Mouse (Mus musculus) neural tube, embryonic 13.5 days (tissue): ENCODE data around the gene Nrcam. TPM values are rescaled to one million over a fixed set of nuclear protein-coding genes. Genes with fewer than 3 reads are reported as not detected.

Source experiments
- ATAC-seq: fragments of 200-750 bp; cut with Nextera tagmentation; 2 replicates; pipeline ENCODE4 v1.8.0; 2017; ENCODE audit warnings: low read depth, mild to moderate bottlenecking, moderate TSS enrichment, moderate library complexity
- H3K27ac ChIP-seq: fragments of 300-500 bp; sonication (generic); replicated peaks from 2 replicates; pipeline ENCODE4 v1.5.1; 2015; ENCODE audit warnings: moderate library complexity, mild to moderate bottlenecking, inconsistent platforms
- H3K27me3 ChIP-seq: fragments of 300-500 bp; sonication (generic); 2 replicates; pipeline ENCODE4 v1.6.1; 2015; ENCODE audit warnings: mild to moderate bottlenecking, inconsistent platforms
- H3K36me3 ChIP-seq: fragments of 300-500 bp; sonication (generic); 2 replicates; pipeline ENCODE4 v1.6.1; 2015; ENCODE audit warnings: mild to moderate bottlenecking, inconsistent platforms
- H3K4me1 ChIP-seq: fragments of 300-500 bp; sonication (generic); replicated peaks from 2 replicates; pipeline ENCODE4 v1.6.1; 2015; ENCODE audit warnings: inconsistent platforms
- H3K4me2 ChIP-seq: fragments of 300-500 bp; sonication (generic); 2 replicates; pipeline ENCODE4 v1.6.1; 2015; ENCODE audit warnings: inconsistent platforms, mild to moderate bottlenecking, moderate library complexity
- H3K4me3 ChIP-seq: fragments of 300-500 bp; sonication (generic); 2 replicates; pipeline ENCODE4 v1.5.1; 2015; ENCODE audit warnings: mild to moderate bottlenecking, inconsistent platforms
- H3K9ac ChIP-seq: fragments of 300-500 bp; sonication (generic); 2 replicates; pipeline ENCODE4 v1.6.1; 2015; ENCODE audit warnings: moderate library complexity, mild to moderate bottlenecking, inconsistent platforms
- H3K9me3 ChIP-seq: fragments of 300-500 bp; sonication (generic); 2 replicates; pipeline ENCODE4 v1.6.1; 2016; ENCODE audit warnings: inconsistent platforms
- WGBS: fragments of 180-500 bp; shearing (Covaris S2); methylation state at CpG from one replicate; pipeline ENCODE4 v1.1.7; 2015; 5-methylcytosine and 5-hydroxymethylcytosine counted together
- polyA plus RNA-seq: library from polyadenylated mRNA; unstranded; fragments of >200 nt; fragmentation: Nextera tagmentation; extraction: Ambion mirVana; gene quantifications from 2 replicates; pipeline ENCODE4 v1.2.1, GENCODE M21; 2015

Gene Nrcam
- polyA plus RNA-seq, 1 experiment from 2014 or later = 110 TPM

DNA sequence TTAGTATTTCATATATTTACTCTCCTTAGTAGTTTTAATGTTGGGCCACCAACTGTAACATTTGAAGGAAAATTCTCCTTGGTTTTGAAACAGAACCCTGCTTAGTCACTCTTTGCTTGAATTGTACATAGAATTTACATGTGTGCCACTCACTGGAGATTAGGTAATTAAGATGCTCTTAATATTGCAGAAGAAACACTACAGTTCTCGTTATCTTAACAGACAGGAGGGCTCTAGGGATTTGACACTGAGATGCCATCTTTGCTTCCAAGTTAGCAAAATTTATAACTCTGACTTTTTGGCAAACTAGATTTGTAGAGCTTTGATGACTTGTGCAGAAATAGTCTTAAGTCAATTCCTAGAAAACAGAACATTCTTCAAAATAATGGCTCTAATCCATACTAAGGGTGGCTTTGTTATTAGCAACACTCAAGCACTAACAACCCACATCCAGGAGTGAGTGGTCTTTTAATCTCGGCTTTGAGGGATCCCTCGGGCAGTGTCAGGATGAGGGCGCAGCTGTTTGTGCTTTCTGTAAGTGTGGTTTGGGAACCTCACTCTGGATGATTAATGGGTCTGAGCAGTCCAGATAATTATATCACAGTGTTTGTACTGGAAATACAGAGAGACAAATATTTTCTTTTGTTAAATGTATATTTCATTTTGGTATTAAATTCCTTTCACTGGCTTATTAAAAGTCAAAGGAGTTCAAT is 93.6 kb downstream of the Nrcam start:
- H3K9me3 ChIP-seq = no peaks in the 10 kb centered on the region
- no peak overlapping the region for H3K9ac ChIP-seq
- no peaks in the 10 kb centered on the region for H3K36me3 ChIP-seq
- H3K27ac ChIP-seq = no peak overlapping the region
- 22% methylated on average over 4 of the region's 4 CpGs for WGBS
- H3K4me2 ChIP-seq = no peak overlapping the region
- peak; percentile 90 for ATAC-seq
- peaks cover 21% of the 10 kb centered on the region for H3K4me1 ChIP-seq
- no peaks in the 10 kb centered on the region for H3K27me3 ChIP-seq
- no peak overlapping the region for H3K4me3 ChIP-seq

GRCm38 (mm10) chr12:44422867-44423255 is 94.2 kb downstream of the Nrcam start:
- Histone ChIP-seq H3K4me1 (peaks cover 21% of the 10 kb centered on the region), H3K4me3 (no peak overlapping the region), H3K9me3 (no peaks in the 10 kb centered on the region), H3K4me2 (no peak overlapping the region), H3K36me3 (no peaks in the 10 kb centered on the region), H3K9ac (no peak overlapping the region), H3K27me3 (no peaks in the 10 kb centered on the region), H3K27ac (peak overlapping the region; percentile 15; the same call in 1 of the 2 replicates)
- 60% methylated on average over 4 of the region's 4 CpGs for WGBS
- no peak for ATAC-seq

GRCm38 (mm10) chr12:44424011-44424410 is 95.3 kb downstream of the Nrcam start:
- Histone ChIP-seq H3K27me3 (no peaks in the 10 kb centered on the region), H3K4me3 (no peak overlapping the region), H3K4me2 (no peak overlapping the region), H3K9me3 (no peaks in the 10 kb centered on the region), H3K27ac (no peak overlapping the region), H3K4me1 (peaks cover 21% of the 10 kb centered on the region), H3K9ac (no peak overlapping the region), H3K36me3 (no peaks in the 10 kb centered on the region)
- WGBS = 85% methylated on average over 3 of the region's 3 CpGs
- no peak for ATAC-seq

DNA sequence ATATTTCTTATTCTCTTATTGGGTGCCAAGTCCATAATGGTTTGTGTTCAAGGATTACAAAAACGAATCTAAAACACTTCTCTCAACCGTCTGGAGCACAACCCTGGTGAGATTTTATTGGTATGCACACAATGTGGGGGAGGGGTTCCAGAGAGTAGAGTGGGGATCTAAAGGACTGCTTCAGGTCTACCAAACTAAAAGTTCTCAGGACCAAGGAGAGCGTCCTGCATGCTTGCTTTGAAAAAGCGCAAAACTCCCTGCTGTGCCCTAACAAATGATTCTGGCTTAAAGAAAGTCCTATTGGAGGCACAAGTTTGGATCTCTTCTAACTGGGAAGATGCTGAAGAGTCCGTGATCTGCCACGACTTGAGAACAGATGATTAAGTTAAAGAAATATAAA is 96.4 kb downstream of the Nrcam start:
- ATAC-seq = no peak
- no peaks in the 10 kb centered on the region for H3K27me3 ChIP-seq
- WGBS = 11% methylated on average over 6 of the region's 6 CpGs
- H3K4me1 ChIP-seq = peaks cover 23% of the 10 kb centered on the region
- no peak overlapping the region for H3K4me3 ChIP-seq
- H3K36me3 ChIP-seq = no peaks in the 10 kb centered on the region
- H3K9ac ChIP-seq = no peak overlapping the region
- no peak overlapping the region for H3K4me2 ChIP-seq
- H3K9me3 ChIP-seq = no peaks in the 10 kb centered on the region
- H3K27ac ChIP-seq = no peak overlapping the region

DNA sequence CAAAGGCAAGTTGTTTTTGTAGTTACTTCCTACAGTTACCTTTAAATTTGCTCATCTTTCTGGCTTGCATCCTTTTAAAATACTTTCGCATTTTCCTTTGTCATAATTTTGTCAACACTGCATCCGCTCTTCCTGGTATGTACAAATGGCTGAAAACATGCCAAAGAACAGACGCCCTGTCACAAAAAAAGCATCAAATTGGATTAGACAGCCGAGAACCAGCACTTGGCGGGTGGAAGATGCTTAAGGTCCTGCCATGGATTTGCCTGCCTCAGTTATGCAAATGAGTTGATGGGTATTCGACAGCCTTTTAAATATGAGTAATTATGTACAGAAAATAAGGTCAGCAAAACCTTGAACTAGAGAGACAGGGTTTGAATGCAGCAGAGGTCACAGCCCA is 101.7 kb downstream of the Nrcam start:
- 0 out of 2 replicates have a peak overlapping the region, but pooled peaks have one; percentile 48 for H3K9ac ChIP-seq
- no peak for ATAC-seq

GRCm38 (mm10) chr12:44430996-44431395 is 102.3 kb downstream of the Nrcam start:
- H3K36me3 ChIP-seq = no peaks in the 10 kb centered on the region
- H3K4me1 ChIP-seq = peaks cover 31% of the 10 kb centered on the region
- no peaks in the 10 kb centered on the region for H3K27me3 ChIP-seq
- no peaks in the 10 kb centered on the region for H3K9me3 ChIP-seq
- peak overlapping the region; percentile 88 for H3K27ac ChIP-seq
- no peak overlapping the region for H3K4me3 ChIP-seq
- H3K9ac ChIP-seq = peak overlapping the region; percentile 48
- 12% methylated on average over 7 of the region's 7 CpGs for WGBS
- peak overlapping the region; percentile 29 for H3K4me2 ChIP-seq
- ATAC-seq = peak; percentile 61; the same call in 1 of the 2 replicates

More for the DNA sequence above, 101.7 kb downstream of the Nrcam start:
- no peak overlapping the region for H3K4me3 ChIP-seq
- 42% methylated on average over 6 of the region's 6 CpGs for WGBS
- H3K9me3 ChIP-seq = no peaks in the 10 kb centered on the region
- H3K4me2 ChIP-seq = 0 out of 2 replicates have a peak overlapping the region, but pooled peaks have one; percentile 29
- H3K36me3 ChIP-seq = no peaks in the 10 kb centered on the region
- no peaks in the 10 kb centered on the region for H3K27me3 ChIP-seq
- peaks cover 31% of the 10 kb centered on the region for H3K4me1 ChIP-seq
- peak overlapping the region; percentile 88 for H3K27ac ChIP-seq

GRCm38 (mm10) chr12:44432727-44433126 is 104.0 kb downstream of the Nrcam start:
- Histone ChIP-seq H3K36me3 (no peaks in the 10 kb centered on the region), H3K4me2 (no peak overlapping the region), H3K9ac (no peak overlapping the region), H3K27ac (no peak overlapping the region), H3K9me3 (no peaks in the 10 kb centered on the region), H3K4me1 (peaks cover 41% of the 10 kb centered on the region), H3K27me3 (no peaks in the 10 kb centered on the region), H3K4me3 (no peak overlapping the region)
- 83% methylated on average over 3 of the region's 3 CpGs for WGBS
- ATAC-seq = no peak

DNA sequence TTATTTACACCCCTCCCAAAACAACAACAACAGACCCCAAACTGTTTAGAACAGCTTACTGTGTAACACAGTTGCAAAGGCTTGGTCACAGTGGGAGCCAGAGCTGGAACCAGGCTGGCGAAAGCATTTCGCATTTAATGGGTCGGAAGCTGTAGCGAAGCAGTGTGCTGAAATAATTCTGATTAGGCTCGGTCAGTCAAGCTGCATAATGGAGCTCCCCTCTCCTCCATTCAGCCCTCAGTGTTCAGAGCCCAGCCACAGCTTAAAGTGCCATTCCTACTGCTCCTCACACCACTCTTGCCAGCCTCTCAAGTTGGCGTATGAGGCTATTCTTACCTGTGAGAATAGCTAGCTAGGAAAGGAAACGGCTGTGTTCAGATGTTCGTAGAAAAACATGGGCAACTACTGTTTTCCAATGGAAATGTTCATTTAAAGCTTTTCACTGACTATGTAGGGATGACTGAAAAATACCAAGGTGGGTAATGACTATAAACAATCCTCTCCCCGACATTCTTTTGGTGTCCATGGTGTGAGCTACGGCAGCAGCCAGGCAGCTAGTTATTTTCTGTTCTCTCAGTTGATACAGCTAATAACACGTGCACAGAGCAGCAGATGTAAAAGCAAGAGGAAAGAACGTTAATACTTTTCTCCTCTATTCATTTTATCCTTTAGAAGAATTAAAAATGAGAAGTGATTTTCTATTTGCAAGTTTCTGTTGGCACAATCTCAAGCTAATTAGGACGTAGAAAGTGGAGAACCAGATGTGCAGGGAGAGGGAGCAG is 108.6 kb downstream of the Nrcam start:
- 13% methylated on average over 13 of the region's 13 CpGs for WGBS
- peak; percentile 87 for ATAC-seq
- Histone ChIP-seq H3K4me1 (peaks cover 52% of the 10 kb centered on the region), H3K9me3 (no peaks in the 10 kb centered on the region), H3K27me3 (no peaks in the 10 kb centered on the region), H3K4me2 (peak overlapping the region; percentile 40), H3K27ac (peak overlapping the region; percentile 35), H3K9ac (no peak overlapping the region), H3K36me3 (no peaks in the 10 kb centered on the region), H3K4me3 (no peak overlapping the region)

DNA sequence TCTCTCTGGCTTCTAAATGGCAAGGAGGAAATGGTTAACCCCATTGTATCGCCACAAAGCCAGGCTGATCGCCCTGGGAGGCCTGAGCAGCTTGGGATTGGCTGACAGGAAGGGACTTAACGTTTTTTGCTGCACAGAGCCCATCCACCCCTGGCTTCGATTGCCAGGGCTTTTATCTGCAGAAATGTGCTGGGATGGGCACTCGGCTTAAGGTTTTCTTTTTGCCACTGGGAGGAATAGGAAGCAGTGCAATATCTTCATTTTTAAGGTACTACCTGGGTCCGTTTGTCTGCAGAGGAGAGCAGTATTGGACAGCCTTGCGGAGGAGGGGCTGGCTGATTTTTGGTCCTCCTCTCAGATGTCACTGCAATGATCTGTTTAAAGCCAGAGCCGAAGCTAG is 110.2 kb downstream of the Nrcam start:
- 2% methylated on average over 8 of the region's 8 CpGs for WGBS
- no peaks in the 10 kb centered on the region for H3K9me3 ChIP-seq
- no peaks in the 10 kb centered on the region for H3K27me3 ChIP-seq
- H3K9ac ChIP-seq = peak overlapping the region; percentile 71
- H3K27ac ChIP-seq = peak overlapping the region; percentile 80
- peak overlapping the region; percentile 30 for H3K4me3 ChIP-seq
- peaks cover 45% of the 10 kb centered on the region for H3K4me1 ChIP-seq
- H3K4me2 ChIP-seq = peak overlapping the region; percentile 58
- ATAC-seq = no peak
- 0 out of 2 replicates have a peak, but pooled peaks cover 9% of the 10 kb centered on the region for H3K36me3 ChIP-seq

DNA sequence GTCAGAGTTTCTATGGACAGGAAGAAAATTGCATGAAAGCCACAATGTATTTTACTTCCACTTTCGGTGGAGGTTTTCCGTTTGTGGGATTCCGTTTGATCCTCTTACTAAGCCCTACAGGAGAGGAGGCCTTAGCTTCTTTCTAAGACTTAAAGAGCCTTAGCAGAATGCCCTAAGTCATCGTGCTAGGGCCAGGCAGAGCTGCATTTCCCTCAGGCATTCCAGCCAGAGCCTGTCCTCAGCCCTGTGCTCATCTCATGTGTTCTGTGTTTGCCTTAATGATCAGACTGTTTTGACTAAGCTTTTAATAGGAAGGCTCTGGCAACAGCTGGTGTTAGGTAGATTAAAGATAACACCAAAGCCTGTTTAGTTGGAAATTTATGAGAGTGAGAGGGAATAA is 111.5 kb downstream of the Nrcam start:
- H3K9ac ChIP-seq = peak overlapping the region; percentile 31; the same call in 1 of the 2 replicates
- peak overlapping the region; percentile 58 for H3K4me2 ChIP-seq
- no peak for ATAC-seq
- 0 out of 2 replicates have a peak, but pooled peaks cover 9% of the 10 kb centered on the region for H3K36me3 ChIP-seq
- WGBS = 40% methylated on average over 4 of the region's 4 CpGs
- no peaks in the 10 kb centered on the region for H3K9me3 ChIP-seq
- no peak overlapping the region for H3K4me3 ChIP-seq
- H3K27ac ChIP-seq = peak overlapping the region; percentile 68; the same call in 1 of the 2 replicates
- peaks cover 45% of the 10 kb centered on the region for H3K4me1 ChIP-seq
- no peaks in the 10 kb centered on the region for H3K27me3 ChIP-seq

DNA sequence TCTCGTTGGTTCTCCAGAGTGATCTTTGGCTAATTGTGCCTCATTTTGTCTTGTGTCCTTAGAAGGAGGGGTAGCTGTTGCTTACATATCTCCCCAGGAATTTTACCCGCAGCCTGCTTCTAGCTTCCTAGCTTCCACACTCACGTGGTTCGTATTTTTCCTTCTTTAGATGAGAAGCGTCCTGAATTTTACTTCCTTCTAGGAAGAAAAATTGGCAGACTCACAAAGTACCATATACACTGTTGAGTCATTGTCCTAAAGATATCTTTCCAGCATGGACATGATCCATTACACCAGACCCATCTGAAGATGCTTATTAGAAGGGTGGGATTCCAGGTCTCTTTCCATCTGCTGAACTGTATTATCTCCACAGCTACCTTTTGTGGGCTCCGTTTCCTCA is 122.2 kb downstream of the Nrcam start:
- H3K27me3 ChIP-seq = no peaks in the 10 kb centered on the region
- no peak; the same call in 1 of the 2 replicates for ATAC-seq
- H3K27ac ChIP-seq = no peak overlapping the region
- H3K4me3 ChIP-seq = no peak overlapping the region
- H3K9me3 ChIP-seq = no peaks in the 10 kb centered on the region
- no peak overlapping the region for H3K9ac ChIP-seq
- no peak overlapping the region for H3K4me2 ChIP-seq
- H3K36me3 ChIP-seq = no peaks in the 10 kb centered on the region
- H3K4me1 ChIP-seq = no peaks in the 10 kb centered on the region
- WGBS = 71% methylated on average over 6 of the region's 6 CpGs

DNA sequence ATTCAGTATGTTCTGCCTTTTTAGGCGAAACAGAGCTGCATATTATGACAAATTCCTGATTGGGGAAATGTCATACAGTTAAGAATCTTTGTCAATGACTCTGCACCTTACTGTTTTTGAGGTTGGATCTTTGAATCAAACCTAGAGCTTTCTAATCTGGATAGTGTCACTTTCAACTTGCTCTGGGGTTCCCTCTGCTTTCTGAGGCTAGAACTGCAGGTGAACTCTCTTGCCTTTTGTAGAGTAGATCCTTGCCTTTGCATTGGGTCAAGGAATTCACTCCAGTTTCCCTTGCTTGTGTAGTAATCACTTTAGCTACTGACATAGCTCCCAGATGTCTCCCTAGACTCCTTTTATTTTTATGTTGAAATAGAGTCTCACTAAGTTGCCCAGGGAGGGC is 123.1 kb downstream of the Nrcam start:
- Histone ChIP-seq H3K9me3 (no peaks in the 10 kb centered on the region), H3K27me3 (no peaks in the 10 kb centered on the region), H3K9ac (no peak overlapping the region), H3K4me1 (peaks cover 4% of the 10 kb centered on the region; the same call in 1 of the 2 replicates), H3K36me3 (no peaks in the 10 kb centered on the region), H3K4me2 (no peak overlapping the region), H3K27ac (no peak overlapping the region), H3K4me3 (no peak overlapping the region)
- ATAC-seq = no peak
- 65% methylated on average over 1 of the region's 1 CpGs for WGBS
